Mouse (Mus musculus) erythroblast, adult 5-6 weeks (primary cell): ENCODE data around the gene Gas2. TPM values are rescaled to one million over a fixed set of nuclear protein-coding genes. Genes with fewer than 3 reads are reported as not detected.

Source experiments
- ATAC-seq: replicated peaks from 2 replicates; pipeline ENCODE4 v1.8.0; 2016; ENCODE audit warnings: moderate number of reproducible peaks, mild to moderate bottlenecking, moderate TSS enrichment, inconsistent platforms; ENCODE audit not compliant: poor library complexity, low FRiP score, severe bottlenecking
- total RNA-seq, 2 experiments: library from RNA; stranded (forward) in 1 of 2; stranded (reverse) in 1 of 2; fragments of 150-400 nt in 1 of 2; fragments of 200-764, 138-1000 nt in 1 of 2; gene quantifications; 2 replicates each; pipeline versions ENCODE4 v1.2.3 to v1.2.4; 2015 to 2017; ENCODE audit warnings: low replicate concordance in 2 of 2

Gene Gas2
- 2.7 and 3.3 TPM in 2 replicates for total RNA-seq (2015; ENCODE audit: low replicate concordance)
- 1.8 and 2.9 TPM in 2 replicates for total RNA-seq (2017; ENCODE audit: low replicate concordance)

DNA sequence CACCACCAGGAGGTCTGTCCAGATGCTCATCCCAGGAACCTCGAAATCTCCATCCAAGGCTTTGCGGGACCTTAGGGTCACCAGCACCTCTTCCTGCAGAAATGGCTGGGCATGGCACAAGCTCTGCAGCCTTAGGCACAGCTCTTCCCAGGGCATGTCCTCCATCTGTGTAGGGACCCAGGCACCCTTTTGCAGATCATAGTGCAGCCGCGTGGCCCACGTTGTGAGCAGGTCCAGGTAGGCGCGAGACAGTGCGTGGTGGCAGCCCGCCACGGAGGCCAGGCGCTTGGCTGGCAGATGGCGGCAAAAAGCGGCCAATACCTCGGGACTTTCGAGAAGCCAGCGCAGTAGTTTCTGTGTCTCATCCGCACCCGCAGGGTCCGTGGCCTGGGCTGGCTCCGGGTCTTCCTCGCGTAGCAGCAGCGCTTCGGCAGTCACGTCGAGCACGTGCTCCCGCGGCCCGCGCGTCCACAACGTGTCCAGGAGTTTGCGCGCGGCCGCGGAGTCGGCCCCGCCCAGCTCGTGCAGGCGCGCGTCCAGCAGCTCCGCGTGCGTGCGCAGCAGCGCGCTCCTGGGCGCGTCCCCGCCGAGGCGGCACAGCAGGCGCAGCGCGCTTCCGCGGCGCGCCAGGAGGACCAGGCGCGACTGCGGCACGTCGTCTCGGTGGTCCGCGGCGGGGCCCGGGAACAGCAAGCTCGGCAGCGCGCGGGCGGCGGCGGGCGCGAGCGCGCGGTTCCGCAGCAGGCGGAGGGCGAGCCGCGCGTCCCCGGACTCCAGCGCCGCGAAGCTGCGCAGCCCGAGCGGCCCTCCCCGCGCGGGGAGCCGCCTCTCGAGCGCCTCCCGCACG is at the start of gene Gas2:
Gas2 (plus strand) TSS at position 766 of the 847 bp plus-strand sequence.
- ATAC-seq: peak; percentile 66

DNA sequence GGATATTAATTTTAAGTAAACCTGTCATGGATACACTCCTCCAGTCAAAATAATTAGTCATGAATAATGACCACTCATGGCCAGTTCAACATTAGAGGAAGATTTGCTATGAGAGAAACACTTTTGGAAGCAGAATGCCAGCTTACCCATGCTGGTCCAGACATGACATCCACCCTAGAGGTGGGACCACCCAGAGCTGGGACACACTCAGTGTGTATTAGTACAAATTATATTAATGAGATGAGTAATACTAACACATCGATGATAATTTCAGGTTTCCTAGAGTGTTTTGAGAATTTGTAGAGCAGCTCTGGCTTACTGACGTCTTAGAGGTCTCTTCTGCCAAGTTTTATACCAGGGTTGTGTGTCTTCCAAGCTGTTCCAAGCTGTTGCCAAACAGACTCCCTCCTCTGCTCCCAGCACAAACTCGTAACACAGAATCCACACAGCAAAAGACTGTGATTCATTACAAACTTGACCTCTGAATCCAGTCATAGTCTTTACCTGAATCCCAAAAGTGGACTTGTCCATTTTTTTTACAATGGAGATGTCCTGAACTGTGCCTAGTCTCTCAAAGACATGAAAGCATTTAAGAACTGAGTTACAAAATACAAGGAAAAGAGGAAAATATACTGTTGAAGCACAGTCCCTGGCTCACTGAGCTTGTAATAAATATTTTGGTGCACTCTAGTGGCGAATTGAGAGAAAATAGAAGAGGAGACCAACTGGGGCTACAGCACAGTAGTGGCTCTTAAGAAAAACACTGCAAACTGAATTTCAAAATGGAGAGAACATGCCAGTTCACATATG is 46.1 kb upstream of the Gas2 start:
- no peak for ATAC-seq

DNA sequence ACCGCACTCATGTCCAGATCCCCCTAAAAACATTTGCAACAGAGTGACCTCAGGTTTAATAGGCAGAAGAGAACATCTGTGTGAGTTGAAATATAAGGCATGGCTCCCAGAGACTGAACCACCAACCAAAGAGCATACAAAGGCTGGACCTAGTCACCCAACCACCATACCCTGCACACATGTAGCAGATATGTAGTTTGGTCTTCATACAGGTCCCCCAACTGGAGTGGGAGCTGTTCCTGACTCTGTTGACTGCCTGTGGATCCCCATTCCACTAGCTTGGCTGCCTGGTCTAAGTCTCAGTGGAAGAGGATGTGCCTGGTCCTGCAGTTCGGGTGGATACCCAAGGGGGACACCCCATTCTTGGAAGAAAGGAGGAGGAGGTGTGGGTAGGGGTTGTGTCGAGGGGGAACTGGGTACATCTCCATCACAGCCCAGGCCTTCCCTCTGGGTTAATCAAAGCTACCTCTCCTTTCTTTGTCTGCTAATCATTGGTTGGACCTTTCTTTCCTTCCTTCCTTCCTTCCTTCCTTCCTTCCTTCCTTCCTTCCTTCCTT is 45.5 kb upstream of the Gas2 start:
- ATAC-seq: no peak

DNA sequence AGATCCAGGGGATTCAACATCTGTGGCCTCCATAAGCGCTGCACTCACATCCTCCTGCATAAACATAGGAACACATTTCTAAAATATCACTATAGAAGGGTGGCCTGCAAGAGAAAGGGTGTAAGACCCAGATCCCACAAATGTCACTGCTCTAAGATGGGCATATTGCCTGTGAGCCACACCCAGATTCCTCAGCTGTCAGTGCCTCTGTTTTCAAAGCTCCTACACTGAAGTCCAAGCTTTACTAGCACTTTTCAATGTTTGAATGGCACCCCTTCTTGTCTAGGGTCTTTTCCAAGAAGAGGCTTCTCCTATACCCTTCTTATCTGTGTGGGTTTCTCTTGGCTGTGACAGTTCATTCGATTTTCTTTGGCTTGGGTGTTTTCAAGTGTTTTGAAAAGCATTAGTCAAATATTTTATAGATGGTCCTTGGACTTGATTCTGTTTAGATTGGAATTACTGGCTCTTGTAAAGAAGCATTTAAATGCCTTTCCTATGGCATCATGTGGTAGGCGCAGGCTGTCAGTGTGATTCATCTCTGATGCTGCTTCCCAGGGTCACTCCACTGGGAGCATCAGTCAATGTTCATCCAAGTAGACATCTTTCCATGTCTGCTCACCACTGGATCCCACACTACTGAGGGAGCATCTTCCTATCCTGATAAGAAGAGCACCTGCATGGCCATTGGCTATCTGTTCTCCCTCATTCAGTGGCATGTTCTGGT is 43.4 kb upstream of the Gas2 start:
- no peak for ATAC-seq

DNA sequence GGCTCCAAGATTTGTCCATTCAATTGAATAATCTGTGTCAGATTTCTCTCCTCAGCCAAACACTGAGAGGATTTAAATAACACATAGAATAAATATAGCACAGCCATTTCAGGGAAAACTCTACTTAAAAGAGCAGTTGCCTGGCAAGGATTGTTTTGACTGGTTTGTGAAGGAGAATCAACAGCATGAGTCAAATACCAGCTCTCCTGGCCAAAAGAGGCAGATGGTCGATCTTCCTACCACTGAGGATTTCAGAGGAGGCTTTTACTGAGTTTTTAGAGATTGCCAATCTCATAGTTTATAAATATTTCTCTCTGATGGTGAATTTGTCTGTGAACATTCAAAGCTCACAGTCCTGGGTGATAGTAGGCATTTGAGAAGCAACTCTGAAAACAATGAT is 41.9 kb upstream of the Gas2 start:
- no peak for ATAC-seq

DNA sequence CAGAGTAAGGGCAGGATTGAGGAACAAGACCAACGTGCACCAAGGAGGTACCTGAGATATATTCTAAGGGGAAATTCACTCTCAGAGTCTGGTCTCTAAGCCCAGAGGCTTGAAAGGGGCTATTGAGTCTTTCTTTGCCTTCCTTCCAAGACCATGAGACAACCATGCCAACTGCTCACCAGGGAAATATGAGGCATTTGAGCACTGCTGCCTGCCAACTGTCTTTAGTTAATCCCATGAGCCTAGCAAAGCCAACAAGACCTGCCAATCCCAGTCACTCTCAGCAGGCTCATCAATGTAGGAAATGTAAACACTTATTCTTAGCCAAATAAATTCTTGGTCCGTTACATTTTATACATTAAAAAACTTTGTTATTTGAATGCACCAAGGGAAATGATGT is 40.3 kb upstream of the Gas2 start:
- no peak for ATAC-seq

DNA sequence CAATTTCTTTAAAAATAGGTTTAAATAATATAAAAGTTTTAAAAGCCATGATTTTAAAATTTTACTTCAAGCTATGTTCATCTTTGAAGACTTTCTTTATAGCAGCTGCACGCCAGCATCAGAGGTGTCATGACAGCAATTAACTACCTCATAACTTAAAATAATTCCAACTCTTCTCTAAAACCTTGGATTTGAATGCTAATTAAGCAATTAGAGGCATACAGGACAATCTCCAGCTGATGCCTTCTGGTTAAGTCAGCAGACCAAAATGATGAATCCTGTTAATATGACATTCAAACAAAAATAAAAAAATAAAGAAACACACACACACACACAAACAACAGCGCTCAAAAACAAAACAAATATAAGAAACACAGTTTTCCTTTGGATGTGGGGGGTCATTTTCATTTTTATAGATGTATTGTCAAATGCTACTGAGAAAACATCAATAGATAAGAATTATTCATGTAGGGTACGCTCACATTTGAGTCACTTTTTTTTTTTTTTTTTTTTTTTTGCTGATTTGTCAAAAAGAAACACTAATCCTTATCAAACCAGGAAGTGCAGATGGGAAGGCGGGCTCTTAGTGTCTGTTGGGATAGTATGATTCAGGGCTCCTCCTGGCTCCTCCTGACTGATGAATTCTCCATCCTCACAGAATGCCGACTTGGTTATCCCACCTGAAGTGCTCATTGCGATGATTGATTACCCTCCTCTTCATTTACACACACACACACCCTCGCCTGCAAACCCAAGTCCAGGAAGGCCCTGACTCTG is 38.1 kb upstream of the Gas2 start:
- ATAC-seq: no peak

DNA sequence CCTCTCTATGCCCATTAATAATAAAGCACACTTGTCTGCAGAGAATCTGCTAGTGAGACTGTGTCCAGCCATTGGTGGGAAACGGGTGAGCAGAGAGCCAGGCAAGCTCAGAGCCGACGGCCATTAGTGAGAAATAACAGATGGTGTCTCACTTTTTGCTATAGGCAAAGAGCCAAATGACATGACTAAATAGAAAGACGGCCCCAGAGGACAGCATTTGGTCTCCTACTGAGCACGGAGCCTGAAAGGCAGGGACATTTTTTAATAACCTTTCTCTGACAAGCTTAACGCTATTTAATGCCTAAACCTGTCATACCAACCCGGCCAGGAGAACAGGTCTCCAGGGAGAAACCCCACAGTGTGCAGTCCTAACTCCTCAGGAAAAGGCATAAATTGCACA is 29.9 kb upstream of the Gas2 start:
- no peak for ATAC-seq

DNA sequence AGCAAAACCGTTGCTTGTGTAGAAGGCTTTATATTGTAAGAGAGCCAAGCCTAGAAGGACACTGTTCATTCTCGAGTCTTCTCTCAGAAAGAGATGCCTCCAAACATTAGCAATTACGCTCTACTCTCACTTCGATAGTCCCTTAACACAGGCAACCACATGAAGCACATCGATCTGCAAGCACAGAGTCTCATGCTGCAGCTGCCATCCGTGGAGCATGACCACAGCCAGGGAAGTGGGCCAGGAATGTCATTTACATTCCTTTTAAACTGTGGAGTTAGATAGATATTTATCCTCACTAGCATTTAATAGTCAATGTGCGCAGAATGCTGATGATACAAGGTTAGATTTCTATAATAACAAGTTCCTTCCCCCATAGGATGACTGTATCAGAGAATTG is 21.3 kb upstream of the Gas2 start:
- no peak for ATAC-seq

DNA sequence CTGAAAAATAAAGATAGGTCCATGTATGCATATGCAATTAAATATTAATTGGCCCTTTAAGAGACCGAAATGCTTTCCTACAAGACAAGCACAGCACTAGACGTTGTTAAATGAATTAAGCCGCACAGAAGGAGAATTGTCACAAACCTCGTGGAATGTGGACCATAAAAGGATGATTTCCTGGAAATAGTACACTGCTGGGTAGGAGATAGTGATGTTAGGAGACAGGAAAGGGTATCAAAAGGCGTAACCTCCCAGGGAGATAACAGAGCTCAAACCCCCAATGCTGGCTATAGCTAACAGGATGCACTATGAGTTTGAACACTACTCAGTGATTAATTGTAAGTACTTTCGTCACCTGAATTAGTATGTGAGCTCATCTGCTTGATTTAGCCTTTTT is 10.9 kb upstream of the Gas2 start:
- no peak for ATAC-seq

DNA sequence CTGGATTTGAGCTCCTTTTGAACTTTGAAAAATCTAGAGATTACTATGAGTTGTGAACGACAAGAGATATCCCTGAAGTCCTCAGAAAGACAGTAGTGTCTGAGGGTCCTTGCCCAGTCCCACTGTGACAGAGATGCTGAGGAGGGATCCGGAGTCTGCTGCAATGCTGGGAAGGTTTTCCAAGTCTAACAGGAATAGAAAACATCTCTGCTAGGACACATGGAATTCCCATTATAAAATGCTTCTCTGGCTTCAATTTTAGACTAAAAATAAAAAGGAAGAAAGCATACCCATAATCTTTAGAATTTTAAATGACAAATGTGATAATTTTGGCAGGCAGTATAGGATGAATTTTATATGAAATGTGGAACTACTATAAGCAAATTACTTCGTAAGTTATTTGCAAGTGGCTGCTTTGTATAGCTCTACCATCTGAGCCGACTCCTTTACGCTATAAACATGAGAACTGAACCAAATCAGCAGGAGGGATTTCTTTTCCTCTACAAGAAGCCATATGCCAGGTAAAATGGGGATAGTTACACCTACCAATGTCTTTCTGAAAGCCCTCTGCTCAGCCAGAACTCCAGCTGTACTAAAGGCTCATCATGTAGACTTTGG is 9.8 kb upstream of the Gas2 start:
- no peak for ATAC-seq

DNA sequence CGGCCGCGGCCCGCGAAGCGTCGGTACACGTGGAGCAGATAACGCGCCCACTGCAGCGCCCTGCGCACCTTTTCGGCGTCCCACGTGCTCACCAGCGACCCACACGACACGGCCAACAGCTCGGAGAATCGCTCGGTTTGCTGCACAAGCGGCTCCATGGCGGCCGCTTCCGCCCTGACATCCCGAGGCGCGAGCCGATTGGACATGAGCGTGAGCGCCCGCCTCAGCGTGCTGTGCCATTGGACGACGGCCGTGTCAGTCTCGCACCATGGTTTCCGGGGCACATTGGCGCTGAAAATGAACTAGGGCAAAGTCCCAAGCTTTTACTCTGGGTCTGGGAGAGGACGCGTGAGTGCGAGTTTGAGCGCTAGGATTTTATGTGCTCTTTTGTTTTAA is 280 bp downstream of the Gas2 start, which contains the start of gene Fancf:
Fancf (minus strand) TSS at position 171 of the 396 bp plus-strand sequence.
- peak; percentile 99 for ATAC-seq

DNA sequence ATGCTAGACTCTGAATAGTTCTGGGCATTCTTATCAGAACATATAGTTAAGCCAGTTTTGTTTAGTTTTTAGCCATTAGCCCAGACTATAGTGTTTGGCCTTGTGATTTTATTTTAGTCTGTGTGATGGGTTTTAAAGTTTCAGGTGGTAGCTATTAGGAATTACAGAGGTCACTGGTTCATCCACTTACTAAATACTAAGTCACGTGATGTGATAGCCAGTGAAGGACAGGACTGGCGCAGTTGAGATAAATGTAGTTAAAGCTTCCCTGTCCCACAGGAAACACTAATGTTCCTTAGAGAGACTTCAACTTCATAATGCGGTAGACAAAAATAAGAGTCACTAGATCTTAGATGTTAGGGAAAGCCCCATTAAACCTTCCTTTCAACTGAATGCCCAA is 1.0 kb downstream of the Gas2 start:
- 0 out of 2 replicates have a peak, but pooled peaks have one; percentile 21 for ATAC-seq

DNA sequence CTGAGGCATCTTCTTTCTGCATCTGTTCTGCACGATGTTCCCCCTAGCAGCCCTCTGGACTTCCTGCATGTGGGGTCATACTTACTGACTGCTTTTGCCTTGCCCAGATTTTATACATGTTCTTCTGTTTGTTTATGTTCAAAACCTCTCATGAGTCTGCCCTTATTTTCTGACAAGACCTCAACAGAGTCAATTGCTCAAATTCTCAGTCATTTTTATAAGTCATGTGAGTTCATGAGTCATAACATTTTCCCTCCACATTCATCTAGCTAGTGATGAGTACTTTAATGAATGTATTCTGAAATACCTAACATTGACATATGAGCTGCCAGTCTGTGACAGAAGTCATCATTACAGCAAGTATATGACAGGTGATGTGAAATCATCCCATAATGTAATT is 3.5 kb downstream of the Gas2 start:
- no peak for ATAC-seq

DNA sequence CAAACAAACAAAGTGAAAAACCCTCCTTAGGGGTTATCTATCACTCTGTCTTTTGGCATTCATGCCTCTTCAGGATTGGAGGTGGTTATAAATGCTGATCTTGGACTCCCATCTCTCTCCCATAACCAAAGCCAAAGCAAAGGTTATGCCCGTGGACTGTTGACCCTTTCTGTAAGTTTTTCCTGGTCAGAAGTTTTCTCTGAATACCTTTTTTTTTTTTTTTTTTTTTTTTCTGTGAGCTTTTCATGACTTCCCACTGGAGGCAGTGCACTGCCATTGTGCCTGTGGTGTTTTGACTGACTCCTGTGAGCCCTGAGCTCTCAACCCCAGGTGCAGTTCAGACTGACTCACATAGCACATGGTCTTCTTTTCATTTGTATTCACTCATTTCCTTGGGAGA is 6.2 kb downstream of the Gas2 start:
- no peak for ATAC-seq

DNA sequence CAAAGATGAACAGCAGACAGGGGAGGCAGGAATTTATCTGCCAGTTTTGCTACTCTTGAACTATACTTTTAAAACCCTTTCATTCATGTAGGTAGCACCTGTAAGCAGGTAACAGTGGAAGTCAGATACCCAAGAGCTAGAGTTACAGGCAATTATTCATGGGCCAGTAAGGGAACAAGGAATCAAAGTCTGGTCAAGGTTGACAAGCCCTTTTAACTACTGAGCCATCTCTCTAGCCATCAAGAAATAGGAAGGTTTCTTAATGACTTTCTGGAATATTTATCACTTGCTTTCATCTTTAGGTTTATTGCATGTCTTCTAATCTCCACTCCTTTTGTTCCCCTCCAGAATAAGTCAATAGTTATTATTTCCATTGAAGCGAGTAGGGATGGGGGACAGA is 10.2 kb downstream of the Gas2 start:
- ATAC-seq: no peak

DNA sequence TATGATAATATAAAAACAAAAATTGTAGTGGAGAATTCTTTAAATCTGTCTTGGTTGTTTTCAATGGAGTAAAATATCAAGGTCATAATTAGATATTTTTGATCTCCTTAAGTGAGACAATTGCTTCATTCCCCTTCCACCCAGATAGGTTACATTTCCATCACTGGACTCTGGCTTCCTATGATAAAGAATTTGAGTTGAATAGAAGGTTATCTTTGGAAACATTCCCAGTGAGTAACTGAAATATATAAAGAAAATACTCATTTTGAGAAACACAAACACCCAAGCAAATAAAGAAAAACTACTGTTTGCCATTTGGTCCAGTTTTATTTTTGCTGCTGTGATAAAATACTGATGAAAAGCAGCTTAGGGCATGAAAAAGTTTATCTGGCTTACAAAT is 10.8 kb downstream of the Gas2 start:
- ATAC-seq: no peak

DNA sequence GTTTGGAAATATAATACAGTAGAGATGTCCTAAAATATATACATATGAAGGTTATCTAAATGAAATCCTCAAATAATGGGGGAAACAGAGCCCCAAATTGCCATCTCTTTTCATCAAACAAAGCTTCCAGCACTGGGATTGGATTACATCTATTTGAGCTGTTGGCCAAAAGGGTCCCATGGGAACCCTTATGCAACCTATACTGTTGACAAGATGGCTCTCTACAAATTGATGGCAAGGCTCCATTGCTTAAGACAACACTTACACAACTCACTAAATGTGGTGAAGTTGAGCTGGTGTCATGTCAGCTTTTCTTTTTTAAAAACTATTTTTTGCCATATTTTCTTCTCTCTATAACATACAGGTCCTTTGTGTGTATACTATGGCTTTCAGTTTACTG is 14.5 kb downstream of the Gas2 start:
- ATAC-seq: no peak

DNA sequence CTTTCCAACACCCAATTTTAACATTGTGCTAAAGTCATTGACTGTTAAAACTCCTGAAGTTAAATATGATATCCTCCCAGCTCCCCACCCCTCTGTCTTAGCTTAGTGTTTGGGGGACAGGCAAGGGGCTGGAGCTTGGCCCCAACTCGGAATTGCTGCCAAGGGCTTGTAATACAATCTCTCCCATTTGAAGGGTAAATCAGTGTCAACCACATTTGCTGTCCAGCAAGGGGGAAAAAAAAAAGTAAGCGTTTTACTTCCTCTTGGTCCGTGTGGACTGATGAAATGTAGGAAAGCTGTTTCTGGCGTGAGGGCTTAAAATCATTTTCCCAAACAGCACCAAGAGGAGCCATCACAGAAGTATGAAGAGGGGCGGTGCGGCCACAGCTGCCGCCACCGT is 16.9 kb downstream of the Gas2 start:
- no peak for ATAC-seq
